ENCODE assay signal across 1 mouse cellular context in genomic region chr8:85395681-85396431, GRCm38 (mm10).
TF ChIP-seq lines count a peak whose summit lies in the region.

No protein-coding gene starts in this region.

TF ChIP-seq in MEL, 35 proteins besides CTCF, POLR2A, EP300 and RAD21 (continued from another document):
- peak; percentile 89 for TF ChIP-seq TCF12 (IDR thresholded peaks at IDR 0.05; ENCODE audit: low read depth, low read length)
- TF ChIP-seq MAZ (IDR thresholded peaks at IDR 0.05; ENCODE audit: low read depth, low read length), result peak; percentile 41; the same call in 1 of the 2 replicates
- no peak for TF ChIP-seq CHD1 (IDR thresholded peaks at IDR 0.05; ENCODE audit: low read depth, low read length)
- peak; percentile 33; the same call in 1 of the 2 replicates for TF ChIP-seq TBP (IDR thresholded peaks at IDR 0.05; ENCODE audit: low read depth, low read length)
- TF ChIP-seq BHLHE40 (IDR thresholded peaks at IDR 0.05; ENCODE audit: borderline replicate concordance, low read depth, low read length), result no peak
- TF ChIP-seq ELF1 (IDR thresholded peaks at IDR 0.05; ENCODE audit: low read depth, low read length), result peak; percentile 44; the same call in 1 of the 2 replicates
- TF ChIP-seq POLR2AphosphoS2 (IDR thresholded peaks at IDR 0.05; ENCODE audit: low read length), result no peak
- peak; percentile 77 for TF ChIP-seq RCOR1 (IDR thresholded peaks at IDR 0.05; ENCODE audit: low read depth, low read length)
- TF ChIP-seq NELFE (IDR thresholded peaks at IDR 0.05; ENCODE audit: low read depth, low read length), result peak; percentile 10; the same call in 1 of the 2 replicates
- TF ChIP-seq MYB (IDR thresholded peaks at IDR 0.05; ENCODE audit: low read depth, low read length), result peak; percentile 98
